Mouse (Mus musculus): Measurements from ENCODE around the gene Defb25.
A peak's percentile ranks its signal among the peaks of the same experiment; 100 is the strongest.
"Not testable (repeated sequence)": the region's sequence is repeated elsewhere in the genome, so short reads cannot be mapped to it uniquely, and the experiment has no call there.

The Defb25 gene

DNA sequence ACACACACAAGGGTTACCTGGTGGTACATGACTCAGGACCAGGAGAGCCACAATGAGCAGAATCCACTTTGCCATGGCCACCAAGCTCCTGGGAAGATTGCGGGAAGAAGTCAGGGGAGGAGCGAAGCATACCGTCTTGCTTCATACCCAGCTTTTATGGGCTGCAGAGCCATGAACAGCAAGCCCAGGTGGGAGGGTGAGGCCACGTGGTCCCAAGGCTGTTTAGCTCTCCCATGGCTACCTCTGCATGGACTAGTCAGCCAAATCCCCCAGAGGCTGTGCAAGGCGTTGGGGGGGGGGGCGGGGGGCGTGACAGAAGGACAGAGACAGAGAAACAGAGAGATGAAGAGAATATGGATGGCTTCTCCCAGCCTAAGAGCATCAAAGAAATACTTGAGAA is at the start of gene Defb25:
Gene Defb25 (minus strand): TSS at position 101 of the 400 bp plus-strand sequence.
- no peak for DNase-seq (ENCODE audit: low read depth, low spot score)

GRCm38 (mm10) chr2:152672166-152672565 is 49.3 kb upstream of the Defb25 start:
- DNase-seq (ENCODE audit: low read depth, low spot score), result no peak

DNA sequence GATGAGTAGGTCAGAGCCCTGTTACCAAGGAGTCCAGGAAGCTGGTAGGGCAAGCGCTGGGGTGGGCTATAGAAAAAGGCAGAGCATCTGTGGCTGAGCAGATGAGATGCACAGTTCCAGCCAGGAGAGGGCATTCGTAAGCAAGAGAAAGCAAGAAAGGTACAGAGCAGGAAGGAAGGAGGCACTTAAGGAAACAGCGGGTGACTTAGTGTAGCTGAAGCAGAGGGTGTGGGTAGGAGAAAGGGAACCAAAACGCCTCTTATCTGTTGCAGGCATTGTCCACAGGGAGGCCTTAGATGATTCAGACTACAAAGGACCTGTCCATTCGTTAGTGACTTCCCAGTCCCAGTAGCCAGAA is 48.8 kb upstream of the Defb25 start:
- peak; percentile 96 for DNase-seq (ENCODE audit: low read depth, low spot score)

- no peak for DNase-seq (ENCODE audit: low read depth, low spot score)
These were observed 48.3 kb upstream of the Defb25 start for GRCm38 (mm10) chr2:152670983-152671641.

GRCm38 (mm10) chr2:152669639-152670484 is 47.0 kb upstream of the Defb25 start:
- peak; percentile 83 for DNase-seq (ENCODE audit: low read depth, low spot score)

- peak; percentile 96 for DNase-seq (ENCODE audit: low read depth, low spot score)
These were observed 46.4 kb upstream of the Defb25 start, which contains the start of gene H13 for GRCm38 (mm10) chr2:152669256-152669638. Gene H13 (plus strand): TSS chr2:152669461.

DNA sequence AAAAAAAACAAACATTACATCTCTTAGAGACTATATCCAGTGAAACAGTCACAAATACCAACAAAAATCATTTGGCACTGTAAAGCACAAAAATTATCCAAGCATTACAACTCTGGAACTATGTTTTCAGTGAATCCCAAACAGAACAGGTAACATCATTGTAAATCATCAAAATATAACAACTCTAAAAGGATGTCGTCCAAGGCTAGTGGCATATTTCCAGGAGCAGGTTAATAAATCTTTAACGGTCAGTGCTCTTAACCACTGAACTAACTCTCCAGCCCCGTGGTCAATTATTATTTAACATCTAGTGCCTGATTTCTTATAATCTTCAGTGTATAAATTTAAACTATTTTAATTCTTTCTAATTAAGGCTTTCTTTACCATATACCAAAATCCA is 43.3 kb upstream of the Defb25 start:
- DNase-seq (ENCODE audit: low read depth, low spot score), result not testable (repeated sequence)

DNA sequence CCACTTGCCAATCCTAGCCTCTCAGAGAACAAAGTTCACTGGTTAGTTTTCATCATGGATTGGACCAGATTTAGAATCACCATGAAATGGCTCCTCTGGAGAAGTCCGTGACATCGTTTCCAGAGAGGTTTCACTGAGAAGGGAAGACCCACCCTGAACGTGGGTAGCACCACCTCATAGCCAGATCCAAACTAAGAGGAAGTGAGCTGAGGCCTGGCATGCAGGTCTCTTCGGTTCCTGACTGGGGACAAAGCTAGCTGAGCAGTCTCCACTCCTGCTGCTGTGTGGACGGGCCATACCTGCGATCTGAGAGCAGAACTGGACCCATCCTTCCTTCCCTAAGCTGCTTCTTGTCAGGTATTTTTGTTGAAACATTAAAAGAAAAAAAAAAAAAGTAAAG is 38.3 kb upstream of the Defb25 start:
- no peak for DNase-seq (ENCODE audit: low read depth, low spot score)

DNA sequence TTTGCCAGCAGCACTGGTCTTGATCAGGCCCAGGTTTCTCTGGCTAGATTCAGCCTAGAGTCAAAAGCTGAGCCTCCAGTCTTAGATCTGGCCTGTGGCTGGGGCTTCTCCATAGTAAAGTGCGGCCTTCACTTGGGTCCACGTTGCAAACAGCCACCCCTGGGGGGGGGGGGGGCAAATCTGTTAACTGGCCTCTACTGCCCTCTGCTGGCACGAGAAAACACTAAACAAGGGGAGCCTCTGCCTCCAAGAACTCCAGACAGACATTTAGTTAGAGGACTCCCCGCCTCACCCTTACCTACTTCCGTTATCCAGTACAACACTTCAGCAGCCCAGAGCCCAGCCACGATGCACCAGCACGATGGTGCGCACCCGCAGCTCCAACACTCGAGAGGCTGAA is 34.5 kb upstream of the Defb25 start:
- peak; percentile 82 for DNase-seq (ENCODE audit: low read depth, low spot score)

DNA sequence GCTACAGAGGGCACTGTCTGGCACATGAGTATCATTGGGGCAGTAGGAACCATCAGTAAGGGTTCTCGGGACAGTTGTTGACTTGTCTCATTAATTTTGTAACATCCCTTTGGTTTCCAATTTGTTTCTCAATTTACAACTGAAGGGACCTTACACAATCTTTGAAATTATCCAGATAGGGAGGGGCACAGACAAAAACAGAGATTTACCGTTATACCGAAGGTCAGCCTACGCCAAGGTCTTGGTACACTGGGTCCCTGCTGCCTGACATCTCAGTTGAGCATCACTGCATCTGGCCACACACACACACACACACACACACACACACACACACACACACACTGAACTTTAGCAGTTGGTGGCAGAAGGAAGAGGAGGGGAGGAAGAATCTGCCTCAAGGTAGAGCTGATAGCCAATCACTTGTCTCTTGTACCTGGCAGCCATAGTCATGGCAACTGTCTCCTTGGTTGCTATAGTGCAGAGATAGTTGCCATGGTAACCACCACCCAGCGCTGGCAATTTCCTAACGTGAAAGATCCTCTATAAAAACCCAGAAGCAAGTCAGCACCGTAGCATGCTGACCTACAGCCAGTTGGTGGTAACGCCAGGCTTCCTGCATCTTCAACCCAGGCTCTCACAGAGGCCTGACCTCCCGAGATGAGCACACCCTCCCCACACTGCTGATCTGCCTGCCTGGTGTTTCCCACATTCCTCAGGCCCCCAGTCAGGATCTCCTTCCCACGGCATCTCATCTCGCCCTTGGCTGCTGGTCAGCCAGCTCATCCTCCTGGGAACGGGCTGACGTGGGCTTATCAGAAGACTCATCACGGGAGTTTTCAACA is 31.2 kb upstream of the Defb25 start:
- peak; percentile 45 for DNase-seq (ENCODE audit: low read depth, low spot score)

DNA sequence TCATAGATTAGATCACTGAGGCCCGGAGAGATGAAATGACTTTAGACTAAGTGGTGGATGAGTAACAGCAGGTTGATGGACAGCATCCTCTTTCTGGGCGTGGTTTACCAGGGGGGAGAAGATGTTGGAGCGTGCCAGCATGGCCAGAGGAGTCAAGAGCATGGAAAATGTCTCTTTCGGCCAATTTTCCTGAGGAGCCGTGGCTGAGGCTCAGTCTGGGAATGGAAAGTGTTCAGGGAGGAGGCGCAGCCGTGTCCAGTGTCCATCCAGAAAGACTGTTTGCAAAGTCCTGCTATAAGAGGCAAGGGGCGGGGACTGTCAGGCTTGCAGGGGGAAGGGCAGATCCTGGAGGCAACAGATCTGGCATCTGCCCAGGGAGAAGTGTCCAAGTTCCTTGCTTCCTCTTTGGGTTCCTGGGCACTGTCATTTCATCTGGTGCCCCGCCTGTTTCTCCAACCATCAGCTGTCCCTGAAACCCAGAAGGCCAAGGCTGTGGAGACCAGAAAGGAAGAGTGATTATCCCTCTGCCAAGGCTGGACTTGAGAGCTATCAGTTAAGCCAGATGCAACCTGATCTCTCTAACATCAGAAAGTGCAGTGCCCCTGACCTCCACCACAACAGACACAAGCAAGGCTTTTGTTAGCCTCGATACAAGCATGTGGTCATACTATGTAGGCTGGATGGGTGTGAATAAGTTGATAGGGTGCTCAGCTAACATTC is 30.2 kb upstream of the Defb25 start:
- DNase-seq (ENCODE audit: low read depth, low spot score), result no peak

DNA sequence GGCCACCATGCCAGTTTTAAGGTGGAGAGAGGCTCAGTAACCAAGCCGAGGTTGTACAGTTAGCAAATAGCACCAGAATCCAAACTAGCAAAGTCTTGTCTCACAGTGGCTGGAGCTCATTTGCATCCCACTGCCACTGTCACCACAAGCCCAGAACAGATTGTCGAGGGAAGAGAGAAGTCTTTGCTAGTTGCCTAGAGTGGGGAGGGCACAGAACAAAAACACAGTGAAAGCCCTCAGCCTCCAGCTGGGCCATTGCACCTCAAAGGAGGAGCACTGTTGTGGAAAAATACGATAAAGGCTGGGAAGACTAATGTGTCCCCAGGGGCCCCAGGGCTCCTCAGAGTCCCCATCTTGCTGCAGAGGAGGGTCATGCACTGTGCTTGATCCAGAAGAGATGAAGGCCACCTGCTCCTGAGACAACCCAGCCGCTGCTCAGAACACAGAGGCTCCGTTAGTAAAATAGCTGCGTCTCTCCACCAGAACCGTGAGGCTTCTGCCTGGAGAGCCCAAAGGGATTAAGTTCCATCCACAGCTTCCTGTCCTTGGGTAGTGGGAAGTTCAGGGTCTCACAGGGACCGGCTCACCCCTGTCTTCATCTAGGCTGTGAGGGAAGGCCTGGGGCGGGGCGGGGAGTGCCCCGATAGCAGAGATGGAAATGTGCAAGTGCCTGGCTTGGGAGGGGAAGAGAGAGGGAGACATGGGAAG is 16.7 kb upstream of the Defb25 start:
- DNase-seq (ENCODE audit: low read depth, low spot score), result no peak

DNA sequence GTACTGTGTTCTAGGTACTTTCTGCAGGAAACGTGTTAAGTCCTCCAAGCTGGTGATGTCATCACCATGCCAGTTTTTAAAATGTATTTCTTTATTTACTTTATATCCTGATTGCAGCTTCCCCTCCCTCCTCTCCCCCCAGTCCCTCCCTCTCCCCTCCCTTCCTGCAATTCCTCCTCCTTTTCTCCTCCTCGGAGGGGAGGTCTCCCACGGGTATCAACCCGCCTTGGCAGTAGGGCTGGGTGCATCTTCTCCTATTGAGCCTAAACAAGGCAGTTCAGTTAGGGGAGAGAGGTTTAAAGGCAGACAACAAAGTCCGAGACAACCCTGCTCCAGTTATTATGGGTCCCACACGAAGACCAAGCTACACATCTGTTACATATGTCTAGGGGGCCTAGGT is 16.0 kb upstream of the Defb25 start:
- DNase-seq (ENCODE audit: low read depth, low spot score), result no peak

DNA sequence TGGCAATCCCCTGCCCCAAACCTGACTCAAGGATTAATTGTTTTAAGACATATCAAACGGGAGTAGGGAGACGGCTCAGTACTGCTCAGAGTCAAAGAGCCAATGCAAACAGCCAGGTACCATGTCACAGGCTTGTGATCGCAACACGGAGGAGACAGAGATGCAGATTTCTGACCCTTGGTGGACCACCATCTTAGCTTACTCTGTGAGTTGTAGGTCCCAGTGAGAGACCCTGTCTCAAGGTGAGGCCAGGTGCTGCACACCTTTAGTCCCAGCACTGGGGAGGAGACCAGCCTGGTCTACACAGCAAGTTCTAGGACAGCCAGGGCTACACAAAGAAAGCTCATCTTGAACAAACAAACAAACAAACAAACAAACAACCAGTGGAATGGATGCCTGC is 14.5 kb upstream of the Defb25 start:
- no peak for DNase-seq (ENCODE audit: low read depth, low spot score)

DNA sequence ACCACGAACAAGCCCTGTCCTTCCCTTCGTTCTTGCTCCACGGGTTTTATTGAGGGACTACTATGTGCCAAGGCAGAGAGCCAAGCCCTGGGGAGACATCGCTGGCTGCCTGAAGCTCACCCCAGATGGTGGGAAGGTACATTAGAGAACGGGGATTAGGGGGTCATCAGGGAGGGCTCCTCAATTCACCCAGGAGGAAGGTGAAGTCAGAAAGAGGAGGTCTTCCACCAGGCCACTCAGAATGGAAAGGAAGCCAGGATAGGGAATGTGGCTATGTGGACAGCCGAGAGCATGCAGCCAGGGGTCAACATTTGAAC is 14.1 kb upstream of the Defb25 start:
- DNase-seq (ENCODE audit: low read depth, low spot score), result no peak

DNA sequence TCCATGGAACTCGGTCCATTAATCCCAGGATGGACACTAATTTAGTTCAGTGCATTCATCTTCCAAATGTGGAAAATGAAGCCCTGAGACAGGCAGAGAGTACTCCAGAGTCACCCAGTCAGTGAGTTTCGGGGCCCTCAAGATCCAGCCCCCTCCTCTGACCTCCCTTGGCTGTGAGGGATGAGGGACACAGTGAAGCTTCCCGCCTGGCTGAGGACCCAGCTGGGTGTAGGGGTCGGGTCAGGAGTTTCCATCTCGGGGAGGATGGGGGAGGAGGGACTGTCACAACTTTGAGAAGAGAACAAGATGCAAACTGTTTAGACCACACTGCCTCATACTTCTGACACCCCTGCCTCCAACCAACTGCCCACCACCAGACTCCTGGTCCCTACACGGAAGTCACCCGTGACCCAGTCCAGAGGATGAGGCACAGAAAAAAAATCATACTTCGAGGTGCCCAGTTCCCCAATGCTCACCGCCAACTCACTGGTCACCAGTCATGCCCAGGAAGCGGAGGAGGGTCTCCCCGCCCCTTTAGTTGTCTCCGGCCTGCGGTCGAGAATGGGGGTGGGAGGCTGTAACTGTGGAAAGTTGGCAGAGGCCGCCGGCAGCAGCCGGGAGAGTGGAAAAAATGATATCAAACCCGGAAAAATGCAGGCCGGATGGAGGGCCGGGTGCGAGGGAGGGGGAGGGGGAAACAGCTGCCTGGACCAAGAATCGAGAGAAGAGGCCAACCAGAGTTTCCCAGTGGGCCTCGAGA is 13.6 kb upstream of the Defb25 start:
- no peak for DNase-seq (ENCODE audit: low read depth, low spot score)

GRCm38 (mm10) chr2:152634311-152634710 is 11.5 kb upstream of the Defb25 start:
- peak; percentile 65 for DNase-seq (ENCODE audit: low read depth, low spot score)

DNA sequence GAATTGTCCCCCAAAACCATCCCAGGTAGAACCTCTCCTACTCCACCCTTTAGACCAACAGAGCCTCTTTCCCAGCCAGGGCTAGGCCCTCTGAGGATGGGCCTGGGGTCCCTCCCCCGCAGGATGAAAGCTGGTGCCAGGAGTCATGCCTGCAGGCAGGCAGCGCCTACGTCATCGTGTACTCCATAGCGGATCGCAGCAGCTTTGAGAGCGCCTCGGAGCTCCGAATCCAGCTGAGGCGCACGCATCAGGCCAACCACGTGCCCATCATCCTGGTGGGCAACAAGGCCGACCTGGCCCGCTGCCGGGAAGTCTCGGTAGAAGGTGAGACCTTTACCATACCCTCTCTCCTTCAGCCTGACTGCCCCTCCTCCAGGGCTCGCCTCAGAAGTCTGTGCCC is 10.5 kb upstream of the Defb25 start:
- no peak for DNase-seq (ENCODE audit: low read depth, low spot score)

GRCm38 (mm10) chr2:152629904-152630303 is 7.1 kb upstream of the Defb25 start:
- no peak for DNase-seq (ENCODE audit: low read depth, low spot score)

GRCm38 (mm10) chr2:152629239-152629638 is 6.4 kb upstream of the Defb25 start:
- DNase-seq (ENCODE audit: low read depth, low spot score), result no peak
